Mouse (Mus musculus): Measurements from ENCODE around the gene Fam181a. TPM values are rescaled to one million over a fixed set of nuclear protein-coding genes. Genes with fewer than 3 reads are reported as not detected.

Fam181a gene
- 5.6 and 6.0 TPM in 2 replicates for polyA plus RNA-seq (2015; fragmentation: Nextera tagmentation; extraction: Ambion mirVana)

GRCm38 (mm10) chr12:103310744-103311267 lies at the start of gene Fam181a:
Gene Fam181a (plus strand): TSS chr12:103310975.
- Histone ChIP-seq H3K36me3 (ENCODE audit: control insufficient read depth, insufficient read depth, low read length) (no peaks in the 10 kb centered on the region), H3K27me3 (replicated peaks; ENCODE audit: control insufficient read depth, insufficient read depth, low read length) (peaks cover 5% of the 10 kb centered on the region; the same call in 1 of the 2 replicates), H3K9ac (ENCODE audit: low read depth, low read length) (no peak within 1 kb of the TSS), H3K4me2 (ENCODE audit: low read length) (no peak within 1 kb of the TSS), H3K4me3 (ENCODE audit: low read length) (no peak within 1 kb of the TSS), H3K9me3 (ENCODE audit: control insufficient read depth, low read length) (no peaks in the 10 kb centered on the region), H3K4me1 (ENCODE audit: control insufficient read depth, insufficient read depth, low read depth, low read length) (peaks cover 20% of the 10 kb centered on the region), H3K27ac (ENCODE audit: low read depth, low read length) (no peak within 1 kb of the TSS)
- no peak for ATAC-seq
- WGBS = 75% methylated on average over 2 of the region's 2 CpGs

GRCm38 (mm10) chr12:103262017-103262865 lies 48.5 kb upstream of the Fam181a start:
- ATAC-seq = peak; percentile 67
- H3K4me2 ChIP-seq (ENCODE audit: low read length) = no peak overlapping the region
- no peak overlapping the region for H3K4me3 ChIP-seq (ENCODE audit: low read length)
- H3K9ac ChIP-seq (ENCODE audit: low read depth, low read length) = no peak overlapping the region
- WGBS = 53% methylated on average over 13 of the region's 13 CpGs
- H3K36me3 ChIP-seq (ENCODE audit: control insufficient read depth, insufficient read depth, low read length) = no peaks in the 10 kb centered on the region
- H3K27ac ChIP-seq (ENCODE audit: low read depth, low read length) = no peak overlapping the region
- no peaks in the 10 kb centered on the region for H3K9me3 ChIP-seq (ENCODE audit: control insufficient read depth, low read length)
- H3K27me3 ChIP-seq (replicated peaks; ENCODE audit: control insufficient read depth, insufficient read depth, low read length) = no peaks in the 10 kb centered on the region
- no peaks in the 10 kb centered on the region for H3K4me1 ChIP-seq (ENCODE audit: control insufficient read depth, insufficient read depth, low read depth, low read length)

DNA sequence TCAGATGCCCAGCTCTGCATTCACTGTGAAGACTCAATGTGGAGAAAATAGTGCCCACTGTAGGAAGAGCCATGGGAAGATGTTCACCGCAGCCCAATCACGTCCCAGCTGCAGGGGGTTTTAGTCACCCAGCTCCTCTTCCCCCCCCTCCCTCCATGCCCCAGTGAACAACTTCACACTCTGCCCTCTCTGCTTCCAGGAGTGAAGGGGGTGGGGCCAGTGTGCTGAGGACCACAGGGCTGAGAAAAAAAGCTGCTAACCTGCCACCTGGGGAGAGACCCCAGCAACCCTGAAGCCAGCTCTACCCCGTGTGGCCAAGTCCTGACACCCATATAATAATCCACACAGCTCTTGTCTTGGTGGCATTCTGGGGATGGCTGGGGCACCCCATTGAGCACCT lies 44.2 kb upstream of the Fam181a start:
- Histone ChIP-seq H3K36me3 (ENCODE audit: control insufficient read depth, insufficient read depth, low read length) (no peaks in the 10 kb centered on the region), H3K4me2 (ENCODE audit: low read length) (no peak overlapping the region), H3K4me3 (ENCODE audit: low read length) (no peak overlapping the region), H3K4me1 (ENCODE audit: control insufficient read depth, insufficient read depth, low read depth, low read length) (no peaks in the 10 kb centered on the region), H3K27me3 (replicated peaks; ENCODE audit: control insufficient read depth, insufficient read depth, low read length) (no peaks in the 10 kb centered on the region), H3K9ac (ENCODE audit: low read depth, low read length) (no peak overlapping the region), H3K27ac (ENCODE audit: low read depth, low read length) (no peak overlapping the region), H3K9me3 (ENCODE audit: control insufficient read depth, low read length) (no peaks in the 10 kb centered on the region)
- WGBS = 35% methylated on average over 3 of the region's 3 CpGs
- 0 out of 2 replicates have a peak, but pooled peaks have one; percentile 16 for ATAC-seq

DNA sequence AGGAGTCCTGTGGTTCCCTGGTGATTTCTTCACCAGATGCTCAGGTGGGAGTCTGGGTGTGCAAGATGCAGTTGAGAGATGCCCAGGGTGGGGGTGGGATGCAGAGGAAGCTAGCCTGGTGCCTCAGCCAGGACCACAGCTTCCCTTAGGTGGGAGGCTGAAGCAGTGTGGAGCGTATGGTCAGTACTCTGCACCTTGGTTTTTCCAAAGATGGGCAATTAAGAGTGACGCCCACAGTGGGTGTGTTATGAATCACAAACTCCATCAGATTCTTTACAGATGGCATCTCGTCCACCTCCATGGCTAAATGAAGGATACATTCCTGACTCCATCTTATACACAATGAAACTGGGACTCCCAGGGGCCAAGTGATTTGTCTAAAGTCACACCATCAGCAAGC lies 38.6 kb upstream of the Fam181a start:
- ATAC-seq = no peak
- no peak overlapping the region for H3K4me2 ChIP-seq (ENCODE audit: low read length)
- H3K27ac ChIP-seq (ENCODE audit: low read depth, low read length) = no peak overlapping the region
- WGBS = 92% methylated on average over 3 of the region's 3 CpGs
- no peaks in the 10 kb centered on the region for H3K36me3 ChIP-seq (ENCODE audit: control insufficient read depth, insufficient read depth, low read length)
- H3K4me1 ChIP-seq (ENCODE audit: control insufficient read depth, insufficient read depth, low read depth, low read length) = no peaks in the 10 kb centered on the region
- H3K4me3 ChIP-seq (ENCODE audit: low read length) = no peak overlapping the region
- no peak overlapping the region for H3K9ac ChIP-seq (ENCODE audit: low read depth, low read length)
- H3K9me3 ChIP-seq (ENCODE audit: control insufficient read depth, low read length) = no peaks in the 10 kb centered on the region
- H3K27me3 ChIP-seq (replicated peaks; ENCODE audit: control insufficient read depth, insufficient read depth, low read length) = no peaks in the 10 kb centered on the region

- no peaks in the 10 kb centered on the region for H3K27me3 ChIP-seq (replicated peaks; ENCODE audit: control insufficient read depth, insufficient read depth, low read length)
- no peak overlapping the region for H3K4me3 ChIP-seq (ENCODE audit: low read length)
- H3K9me3 ChIP-seq (ENCODE audit: control insufficient read depth, low read length) = peaks cover 3% of the 10 kb centered on the region
- 77% methylated on average over 6 of the region's 6 CpGs for WGBS
- H3K4me1 ChIP-seq (ENCODE audit: control insufficient read depth, insufficient read depth, low read depth, low read length) = no peaks in the 10 kb centered on the region
- H3K27ac ChIP-seq (ENCODE audit: low read depth, low read length) = no peak overlapping the region
- no peaks in the 10 kb centered on the region for H3K36me3 ChIP-seq (ENCODE audit: control insufficient read depth, insufficient read depth, low read length)
- no peak overlapping the region for H3K9ac ChIP-seq (ENCODE audit: low read depth, low read length)
- ATAC-seq = no peak
- H3K4me2 ChIP-seq (ENCODE audit: low read length) = no peak overlapping the region
Measured at GRCm38 (mm10) chr12:103273051-103273450, 37.7 kb upstream of the Fam181a start.

DNA sequence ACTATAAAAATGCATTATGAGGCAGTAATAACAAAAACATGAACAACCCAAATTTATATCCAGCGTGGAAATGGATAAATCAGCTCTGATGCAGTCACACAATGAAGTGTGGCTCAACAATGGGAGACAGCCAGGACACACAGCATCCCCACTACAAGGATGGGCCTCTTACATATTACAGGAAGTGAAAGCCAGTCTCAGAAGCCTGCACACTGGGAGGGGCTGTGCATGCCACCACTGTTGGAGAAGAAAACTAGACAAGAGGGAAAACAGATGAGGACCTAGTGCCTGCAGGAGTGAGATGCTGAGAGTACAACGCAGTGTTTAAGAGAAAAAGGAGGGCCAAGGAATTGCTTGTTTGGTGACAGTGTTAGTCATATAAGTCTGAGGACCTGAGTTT lies 37.0 kb upstream of the Fam181a start:
- 93% methylated on average over 2 of the region's 2 CpGs for WGBS
- no peaks in the 10 kb centered on the region for H3K36me3 ChIP-seq (ENCODE audit: control insufficient read depth, insufficient read depth, low read length)
- ATAC-seq = no peak

GRCm38 (mm10) chr12:103276422-103276821 lies 34.4 kb upstream of the Fam181a start:
- no peak for ATAC-seq
- Histone ChIP-seq H3K27me3 (replicated peaks; ENCODE audit: control insufficient read depth, insufficient read depth, low read length) (no peaks in the 10 kb centered on the region), H3K9ac (ENCODE audit: low read depth, low read length) (no peak overlapping the region), H3K4me2 (ENCODE audit: low read length) (no peak overlapping the region), H3K36me3 (ENCODE audit: control insufficient read depth, insufficient read depth, low read length) (no peaks in the 10 kb centered on the region), H3K4me3 (ENCODE audit: low read length) (no peak overlapping the region), H3K9me3 (ENCODE audit: control insufficient read depth, low read length) (peaks cover 5% of the 10 kb centered on the region), H3K4me1 (ENCODE audit: control insufficient read depth, insufficient read depth, low read depth, low read length) (no peaks in the 10 kb centered on the region), H3K27ac (ENCODE audit: low read depth, low read length) (no peak overlapping the region)
- 84% methylated on average over 4 of the region's 4 CpGs for WGBS

More for the DNA sequence above, 37.0 kb upstream of the Fam181a start:
- Histone ChIP-seq H3K4me2 (ENCODE audit: low read length) (no peak overlapping the region), H3K9me3 (ENCODE audit: control insufficient read depth, low read length) (peaks cover 5% of the 10 kb centered on the region), H3K4me3 (ENCODE audit: low read length) (no peak overlapping the region), H3K27ac (ENCODE audit: low read depth, low read length) (no peak overlapping the region), H3K27me3 (replicated peaks; ENCODE audit: control insufficient read depth, insufficient read depth, low read length) (no peaks in the 10 kb centered on the region), H3K4me1 (ENCODE audit: control insufficient read depth, insufficient read depth, low read depth, low read length) (no peaks in the 10 kb centered on the region), H3K9ac (ENCODE audit: low read depth, low read length) (no peak overlapping the region)

DNA sequence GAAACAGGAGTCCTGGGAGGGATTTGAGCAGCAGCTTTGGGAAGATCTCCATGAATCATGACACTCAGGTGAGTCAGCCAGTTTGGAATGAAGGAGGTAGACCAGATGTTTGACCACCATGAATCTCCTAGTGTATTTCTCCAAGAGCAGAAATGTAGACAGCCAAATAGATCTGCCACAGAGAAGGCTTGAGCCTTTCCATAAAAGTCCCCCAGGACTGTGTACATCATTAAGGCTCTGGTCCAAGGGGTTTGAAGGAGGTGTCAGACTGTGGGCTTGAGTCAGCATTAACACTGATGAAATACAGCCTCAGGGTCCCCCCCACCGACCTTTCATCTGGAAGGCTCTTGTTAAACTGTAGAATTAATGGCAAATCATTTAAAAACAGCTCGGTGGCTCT lies 29.3 kb upstream of the Fam181a start:
- Histone ChIP-seq H3K27me3 (replicated peaks; ENCODE audit: control insufficient read depth, insufficient read depth, low read length) (no peaks in the 10 kb centered on the region), H3K27ac (ENCODE audit: low read depth, low read length) (no peak overlapping the region), H3K9ac (ENCODE audit: low read depth, low read length) (no peak overlapping the region), H3K4me2 (ENCODE audit: low read length) (no peak overlapping the region), H3K9me3 (ENCODE audit: control insufficient read depth, low read length) (peaks cover 5% of the 10 kb centered on the region), H3K4me3 (ENCODE audit: low read length) (no peak overlapping the region), H3K36me3 (ENCODE audit: control insufficient read depth, insufficient read depth, low read length) (no peaks in the 10 kb centered on the region), H3K4me1 (ENCODE audit: control insufficient read depth, insufficient read depth, low read depth, low read length) (no peaks in the 10 kb centered on the region)
- ATAC-seq = no peak
- WGBS = 71% methylated on average over 2 of the region's 2 CpGs

GRCm38 (mm10) chr12:103281912-103282311 lies 28.9 kb upstream of the Fam181a start:
- peaks cover 5% of the 10 kb centered on the region for H3K9me3 ChIP-seq (ENCODE audit: control insufficient read depth, low read length)
- H3K4me3 ChIP-seq (ENCODE audit: low read length) = no peak overlapping the region
- 72% methylated on average over 4 of the region's 4 CpGs for WGBS
- H3K4me1 ChIP-seq (ENCODE audit: control insufficient read depth, insufficient read depth, low read depth, low read length) = no peaks in the 10 kb centered on the region
- no peak overlapping the region for H3K4me2 ChIP-seq (ENCODE audit: low read length)
- H3K27ac ChIP-seq (ENCODE audit: low read depth, low read length) = no peak overlapping the region
- no peak for ATAC-seq
- H3K27me3 ChIP-seq (replicated peaks; ENCODE audit: control insufficient read depth, insufficient read depth, low read length) = no peaks in the 10 kb centered on the region
- H3K36me3 ChIP-seq (ENCODE audit: control insufficient read depth, insufficient read depth, low read length) = no peaks in the 10 kb centered on the region
- H3K9ac ChIP-seq (ENCODE audit: low read depth, low read length) = no peak overlapping the region
